Mouse (Mus musculus) adrenal gland, adult 8-10 months (tissue): ENCODE results near the gene Cyp11a1. TPM values are rescaled to one million over a fixed set of nuclear protein-coding genes. Genes with fewer than 3 reads are reported as not detected.

ENCODE experiments used
- DNase-seq: peaks from one replicate; pipeline ENCODE4 v3.0.0; 2022
- total RNA-seq, 4 experiments: library from RNA; stranded (reverse); gene quantifications; 2 replicates each; pipeline ENCODE4 v1.2.4; 2022

Gene Cyp11a1
- total RNA-seq, 4 experiments from 2014 or later = 7,138 to 8,839 (median 8,155) TPM

GRCm38 (mm10) chr9:58009015-58009362 is 2.8 kb downstream of the Cyp11a1 start:
- DNase-seq = peak; percentile 95

- no peak for DNase-seq
Observed at GRCm38 (mm10) chr9:58009588-58009987, 3.4 kb downstream of the Cyp11a1 start.

GRCm38 (mm10) chr9:58011027-58011426 is 4.8 kb downstream of the Cyp11a1 start:
- DNase-seq = peak; percentile 74

- DNase-seq = no peak
Observed at GRCm38 (mm10) chr9:58011552-58011951, 5.3 kb downstream of the Cyp11a1 start.

- DNase-seq = peak; percentile 68
Observed at GRCm38 (mm10) chr9:58012486-58012885, 6.3 kb downstream of the Cyp11a1 start.

GRCm38 (mm10) chr9:58012935-58013334 is 6.7 kb downstream of the Cyp11a1 start:
- DNase-seq = no peak

- peak; percentile 90 for DNase-seq
Observed at GRCm38 (mm10) chr9:58014393-58015160, 8.4 kb downstream of the Cyp11a1 start.

- no peak for DNase-seq
Observed at GRCm38 (mm10) chr9:58015856-58016255, 9.6 kb downstream of the Cyp11a1 start.

- no peak for DNase-seq
Observed at GRCm38 (mm10) chr9:58016962-58017361, 10.8 kb downstream of the Cyp11a1 start.

GRCm38 (mm10) chr9:58018385-58018784 is 12.2 kb downstream of the Cyp11a1 start:
- no peak for DNase-seq

- no peak for DNase-seq
Observed at GRCm38 (mm10) chr9:58025995-58026394, 19.8 kb downstream of the Cyp11a1 start.

GRCm38 (mm10) chr9:58027426-58028180 is 21.4 kb downstream of the Cyp11a1 start:
- no peak for DNase-seq

- DNase-seq = no peak
Observed at GRCm38 (mm10) chr9:58028841-58029240, 22.6 kb downstream of the Cyp11a1 start.

GRCm38 (mm10) chr9:58029635-58030034 is 23.4 kb downstream of the Cyp11a1 start:
- DNase-seq = no peak

GRCm38 (mm10) chr9:58031895-58032294 is 25.7 kb downstream of the Cyp11a1 start:
- no peak for DNase-seq

GRCm38 (mm10) chr9:58035519-58035918 is 29.3 kb downstream of the Cyp11a1 start:
- no peak for DNase-seq

- DNase-seq = peak; percentile 79
Observed at GRCm38 (mm10) chr9:58035951-58036698, 29.9 kb downstream of the Cyp11a1 start.

GRCm38 (mm10) chr9:58036961-58037360 is 30.8 kb downstream of the Cyp11a1 start:
- peak; percentile 93 for DNase-seq

- DNase-seq = no peak
Observed at GRCm38 (mm10) chr9:58038500-58039168, 32.4 kb downstream of the Cyp11a1 start.

- DNase-seq = no peak
Observed at GRCm38 (mm10) chr9:58040977-58041376, 34.8 kb downstream of the Cyp11a1 start.

- no peak for DNase-seq
Observed at GRCm38 (mm10) chr9:58042391-58042790, 36.2 kb downstream of the Cyp11a1 start.

GRCm38 (mm10) chr9:58043496-58044017 is 37.3 kb downstream of the Cyp11a1 start:
- DNase-seq = no peak
